Mouse (Mus musculus) embryo, embryonic 11.5 days (tissue): ENCODE measurements around the gene Irak3.
"Not testable (repeated sequence)": the region's sequence is repeated elsewhere in the genome, so short reads cannot be mapped to it uniquely, and the experiment has no call there.

Source experiments
- DNase-seq: peaks from one replicate; pipeline ENCODE4 v3.0.0-alpha.2; 2012; ENCODE audit warnings: low read depth, low spot score

Irak3 gene

DNA sequence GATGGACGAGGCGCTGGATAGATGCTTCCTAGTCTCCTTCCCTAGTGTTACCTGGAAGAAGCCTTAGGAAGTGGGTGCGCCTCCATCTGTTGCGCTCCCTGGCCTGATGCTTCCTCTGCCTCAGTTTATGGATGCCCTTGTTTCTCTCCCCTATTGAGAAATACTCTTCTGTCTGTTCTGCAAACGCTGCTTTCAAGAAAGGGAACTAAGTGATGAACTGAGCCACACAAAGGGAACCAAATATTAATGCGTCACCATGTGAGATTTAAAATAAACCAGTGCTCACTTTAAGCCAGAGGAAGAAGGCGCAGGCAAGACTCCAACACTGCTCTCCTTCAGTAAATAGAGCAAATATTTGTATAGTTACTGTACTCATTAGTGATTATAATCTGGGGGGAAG is 38.4 kb downstream of the Irak3 start:
- DNase-seq, result no peak

DNA sequence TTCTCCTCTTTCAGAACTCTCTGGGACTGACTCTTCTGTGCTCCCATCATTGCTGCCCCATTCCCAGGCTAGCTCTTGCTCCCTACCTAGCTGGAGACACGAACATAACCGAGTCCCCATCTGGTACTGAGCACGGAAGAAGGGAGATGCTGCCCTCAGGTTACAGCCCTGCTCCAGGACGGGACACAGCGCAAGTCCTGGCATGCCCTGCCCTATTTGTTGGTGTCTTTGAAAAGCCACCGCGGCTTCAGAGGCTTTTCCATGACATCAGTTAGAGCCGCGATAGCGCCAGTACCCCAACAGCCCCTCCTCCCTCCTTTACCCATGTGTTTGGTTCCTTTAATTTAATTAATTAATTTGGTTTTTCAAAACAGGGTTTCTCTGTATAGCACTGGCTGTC is 39.1 kb downstream of the Irak3 start:
- DNase-seq, result no peak

DNA sequence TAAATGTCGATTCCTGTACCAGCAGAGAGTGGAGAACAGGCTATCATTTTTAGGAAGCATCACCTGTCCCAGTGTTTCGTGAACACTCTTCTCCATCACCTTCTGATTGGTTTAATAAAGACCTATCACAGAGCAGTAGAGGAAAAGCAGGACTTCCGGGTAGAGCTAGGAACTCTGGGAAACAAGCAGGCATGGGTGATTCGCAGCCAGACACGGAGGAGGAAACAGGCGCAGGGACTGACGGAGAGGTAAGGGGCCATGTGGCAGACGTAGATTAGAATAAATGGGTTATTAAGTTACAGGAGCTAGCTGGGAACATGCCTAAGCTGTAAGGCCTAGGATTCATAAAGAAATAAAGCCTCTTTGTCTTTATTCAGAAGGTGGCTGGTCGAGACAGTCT is 41.4 kb downstream of the Irak3 start:
- DNase-seq, result no peak

DNA sequence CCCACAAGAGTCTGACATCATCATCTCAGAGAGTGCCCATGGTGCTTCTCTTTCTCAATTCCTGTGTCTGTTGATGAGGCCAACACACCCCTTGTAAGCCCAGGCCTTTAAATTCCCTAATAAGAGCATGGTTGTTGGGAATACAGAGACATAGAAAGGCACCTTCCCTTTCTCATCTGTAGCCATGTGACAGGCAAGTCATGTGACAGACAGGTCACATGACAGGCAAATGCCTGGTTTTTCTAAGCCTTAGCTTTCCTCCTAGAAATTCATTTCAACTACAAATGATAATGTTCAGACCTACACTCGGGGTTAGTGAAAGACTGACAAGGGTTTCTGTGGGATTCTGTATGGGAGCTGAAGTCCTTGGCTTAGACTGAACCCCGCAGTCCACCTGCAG is 48.0 kb downstream of the Irak3 start:
- DNase-seq, result no peak

DNA sequence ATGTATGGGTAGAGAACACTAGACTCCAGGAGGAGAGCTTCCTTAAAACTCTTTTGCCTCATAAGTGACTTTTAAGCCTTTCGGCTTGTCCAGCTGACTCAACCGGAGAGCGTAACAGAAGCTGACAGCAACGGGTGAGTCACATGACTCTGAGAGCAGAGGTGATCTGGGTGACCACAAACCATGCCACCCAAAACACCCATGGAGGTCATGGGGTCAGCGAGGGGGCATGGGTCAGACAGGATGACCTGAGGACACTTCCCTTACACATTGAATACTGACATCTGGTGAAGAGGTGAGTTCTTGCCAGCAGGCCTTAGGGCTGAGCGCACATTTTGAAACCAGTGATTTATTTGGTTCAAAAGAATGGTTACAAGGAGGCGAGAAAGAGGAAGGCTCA is 50.3 kb downstream of the Irak3 start:
- no peak for DNase-seq

DNA sequence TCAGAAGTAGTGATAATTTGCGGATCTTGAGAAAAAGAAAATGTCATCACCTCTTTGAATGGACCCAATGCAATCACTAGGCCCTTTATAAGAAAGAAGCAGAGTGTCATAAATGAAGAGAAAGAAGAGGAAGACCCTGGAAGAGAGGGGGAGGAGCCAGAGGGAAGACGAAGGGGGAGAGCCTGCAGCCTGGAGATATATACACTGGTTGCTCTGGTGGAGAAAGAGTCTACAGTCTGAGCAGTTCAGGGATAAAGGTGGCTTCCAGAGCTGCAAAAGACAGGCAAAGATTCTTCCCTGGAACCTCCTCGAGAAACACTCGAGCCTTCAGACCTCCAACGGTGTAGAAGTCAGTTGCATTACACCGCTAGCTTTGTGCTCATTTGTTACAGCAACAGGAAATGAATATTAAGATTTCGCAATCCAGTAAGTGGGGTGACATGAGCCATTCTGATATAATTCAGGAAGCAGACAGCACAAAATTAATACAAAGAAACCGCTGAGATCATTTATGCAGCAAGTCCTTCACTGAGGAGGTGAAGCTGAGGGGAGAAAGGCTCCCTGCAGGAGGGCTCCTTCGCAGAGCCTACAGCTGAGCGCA is 60.9 kb downstream of the Irak3 start:
- DNase-seq, result no peak

DNA sequence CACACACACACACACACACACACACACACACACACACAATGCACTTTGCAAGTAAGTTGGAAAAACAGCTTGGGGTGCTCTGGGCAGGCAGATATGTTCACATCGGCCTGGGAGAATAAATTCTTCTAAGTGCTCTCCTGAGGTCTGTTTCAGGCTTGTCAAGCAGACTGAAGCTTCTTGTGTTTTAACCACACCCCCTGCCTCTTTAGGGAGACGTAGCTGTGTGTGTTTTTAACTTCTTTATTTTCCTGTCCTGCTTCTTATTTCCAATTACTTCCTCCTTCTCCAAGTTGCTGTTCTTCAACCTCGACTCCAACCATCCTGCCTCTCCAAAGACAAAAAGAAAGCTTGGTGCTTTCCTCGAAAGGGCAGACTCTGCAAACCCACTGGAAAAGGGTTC is 61.7 kb downstream of the Irak3 start:
- DNase-seq, result no peak

DNA sequence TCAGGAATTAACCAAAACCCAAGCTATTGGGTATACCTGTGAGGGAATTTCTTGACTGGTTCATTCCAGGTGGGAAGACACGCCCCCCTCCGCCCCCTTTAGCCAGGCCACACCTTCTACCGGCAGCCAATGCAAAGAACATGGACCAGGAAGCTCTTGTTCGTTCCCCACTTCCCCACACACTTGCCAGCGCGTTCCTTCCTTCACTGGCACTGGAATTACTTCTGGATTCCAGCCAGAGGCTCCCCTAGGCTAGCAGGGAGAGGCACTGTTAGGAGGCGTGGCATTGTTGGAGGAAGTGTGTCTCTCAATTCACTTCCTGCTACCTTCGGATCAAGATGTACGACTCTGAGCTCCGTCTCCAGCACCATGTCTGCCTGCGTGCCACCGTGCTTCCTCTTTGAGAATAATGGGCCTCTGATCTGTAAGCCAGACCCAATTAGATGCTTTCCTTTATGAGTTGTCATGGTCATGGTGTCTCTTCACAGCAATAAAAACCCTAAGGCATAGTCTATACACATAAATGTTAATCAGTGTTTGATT is 65.8 kb downstream of the Irak3 start:
- DNase-seq, result no peak

DNA sequence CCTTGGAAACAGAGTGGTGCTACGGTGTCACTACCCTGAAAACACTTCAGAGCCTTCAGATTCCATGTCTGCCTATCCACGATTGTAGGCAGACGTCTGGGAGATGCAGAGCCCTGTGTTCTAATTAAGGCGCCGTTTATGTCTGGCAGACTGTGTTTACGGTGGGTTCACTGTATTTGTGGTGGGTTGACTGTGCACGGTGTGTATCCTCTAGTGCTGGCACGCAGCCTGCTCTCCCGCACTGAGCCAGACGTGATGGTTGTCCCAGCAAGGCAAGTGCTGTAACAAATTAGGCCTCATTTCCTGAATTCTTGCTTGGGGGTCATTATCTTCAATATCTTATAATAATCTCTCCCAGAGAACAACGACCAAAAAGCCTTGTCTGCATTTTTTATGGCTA is 68.2 kb downstream of the Irak3 start:
- no peak for DNase-seq

DNA sequence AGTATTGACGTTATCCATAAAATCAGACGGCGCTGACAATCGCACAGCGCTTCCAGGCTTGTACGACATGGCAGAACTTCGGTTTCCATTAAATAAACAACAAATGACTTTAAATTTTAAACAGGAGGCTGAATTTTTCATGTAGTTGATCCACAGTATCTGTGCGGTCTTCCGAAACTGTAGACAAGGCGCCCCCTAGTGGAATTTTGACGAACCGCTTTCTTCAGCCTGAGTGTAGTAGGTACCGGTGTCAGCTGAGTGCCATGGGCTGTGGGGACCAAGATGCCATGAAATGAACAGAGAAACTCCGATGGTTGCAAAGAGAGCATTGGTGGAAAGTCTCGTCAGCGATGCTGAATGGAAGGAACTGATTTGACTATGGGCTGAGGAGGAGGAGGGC is 71.3 kb downstream of the Irak3 start:
- DNase-seq, result no peak

DNA sequence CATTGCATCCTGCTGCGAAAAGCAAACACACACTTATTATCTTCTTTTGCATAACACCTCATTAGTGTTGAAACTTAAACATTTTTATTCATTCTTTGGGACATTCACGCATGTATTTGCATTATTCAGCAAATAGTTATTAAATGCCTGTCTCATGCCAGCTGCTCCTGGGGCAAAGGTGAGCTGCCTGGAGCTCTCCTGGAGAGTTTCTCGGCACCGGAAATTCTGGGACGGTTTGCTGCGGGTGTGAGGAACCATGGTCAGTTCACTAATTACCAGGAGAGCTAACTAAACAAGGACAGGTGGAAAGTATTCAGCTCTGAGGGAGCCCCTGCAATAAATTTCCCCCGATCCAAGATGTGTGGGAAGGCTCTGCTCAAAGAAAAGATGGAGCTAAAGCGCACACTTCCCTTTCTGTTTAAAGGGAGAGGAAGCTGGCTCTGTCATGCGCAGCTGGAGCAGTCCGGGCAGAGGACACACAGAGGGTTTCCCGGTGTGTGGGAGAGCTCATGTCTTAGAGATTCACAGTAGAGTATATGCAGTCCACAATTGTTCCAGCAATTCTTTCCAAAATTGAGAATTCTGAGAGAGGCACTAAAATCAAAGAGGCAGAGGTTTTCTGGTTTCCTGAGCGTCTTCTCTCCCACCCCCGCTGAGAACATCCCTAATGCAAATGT is 73.2 kb downstream of the Irak3 start:
- no peak for DNase-seq

DNA sequence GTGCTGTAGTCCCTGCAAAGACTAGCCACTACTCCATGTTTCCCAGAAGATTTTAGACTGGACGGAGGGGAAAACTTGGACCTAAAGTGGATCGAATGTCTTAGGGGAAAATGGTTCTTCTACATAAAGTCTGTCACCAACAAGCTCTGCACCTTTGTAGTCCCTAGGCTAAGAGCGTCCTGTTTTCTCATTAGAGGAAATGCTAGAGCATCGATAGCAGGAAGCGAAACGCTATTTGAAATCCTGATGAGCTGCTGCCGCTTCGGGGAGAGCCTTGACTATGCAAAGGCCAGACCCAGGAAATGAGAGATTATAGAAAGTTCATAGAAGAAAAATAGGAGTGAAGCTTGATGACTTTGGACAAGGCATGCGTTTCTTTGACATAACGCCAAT is 76.5 kb downstream of the Irak3 start:
- DNase-seq, result no peak

DNA sequence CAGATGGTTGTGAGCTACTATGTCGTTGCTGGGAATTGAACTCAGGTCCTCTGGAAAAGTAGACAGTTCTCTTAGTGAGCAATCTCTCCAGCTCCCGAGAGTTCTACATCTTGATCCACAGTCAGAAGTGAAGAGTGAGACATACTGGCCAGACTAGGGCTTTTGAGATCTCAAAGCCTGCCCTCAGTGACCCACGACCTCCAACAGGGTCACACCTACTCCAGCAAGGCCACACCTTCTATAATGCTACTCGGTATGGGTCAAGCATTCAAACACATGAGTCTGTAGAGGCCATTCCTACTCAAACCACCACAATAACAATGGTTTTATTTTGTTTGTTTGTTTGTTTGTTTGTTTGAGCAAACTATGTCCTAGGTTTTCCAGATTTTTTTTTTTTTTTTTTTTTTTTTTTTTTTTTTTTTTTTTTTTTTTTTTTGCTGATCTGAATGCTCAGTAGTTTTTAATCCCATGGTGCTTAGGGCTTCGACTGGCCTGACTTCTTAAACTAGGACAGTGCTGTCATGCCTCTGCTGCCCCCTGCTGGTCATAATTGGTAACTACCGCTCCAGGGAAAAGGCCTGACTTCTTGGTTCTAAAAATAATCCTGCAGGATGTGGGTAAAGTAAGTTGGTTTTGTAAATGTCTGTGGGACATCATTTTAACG is 77.0 kb downstream of the Irak3 start:
- peak; percentile 70 for DNase-seq

DNA sequence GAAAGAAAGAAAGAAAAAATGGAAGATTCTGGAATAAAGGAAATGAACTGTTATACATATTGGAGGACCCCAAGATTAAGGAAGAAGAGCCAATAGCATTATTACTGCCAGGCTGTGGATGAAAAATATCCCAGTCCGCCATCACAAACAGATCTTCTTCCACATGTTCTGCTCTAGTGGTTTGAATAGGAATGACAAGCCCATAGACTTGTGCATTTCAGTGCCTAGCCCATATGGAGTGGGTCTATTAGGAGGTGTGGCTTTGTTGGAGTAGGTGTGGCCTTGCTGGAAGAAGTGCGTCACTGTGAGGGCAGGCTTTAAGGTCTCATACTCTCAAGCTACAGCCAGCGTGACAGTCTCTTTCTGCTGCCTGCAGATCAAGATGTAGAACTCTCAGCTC is 78.2 kb downstream of the Irak3 start:
- no peak for DNase-seq

DNA sequence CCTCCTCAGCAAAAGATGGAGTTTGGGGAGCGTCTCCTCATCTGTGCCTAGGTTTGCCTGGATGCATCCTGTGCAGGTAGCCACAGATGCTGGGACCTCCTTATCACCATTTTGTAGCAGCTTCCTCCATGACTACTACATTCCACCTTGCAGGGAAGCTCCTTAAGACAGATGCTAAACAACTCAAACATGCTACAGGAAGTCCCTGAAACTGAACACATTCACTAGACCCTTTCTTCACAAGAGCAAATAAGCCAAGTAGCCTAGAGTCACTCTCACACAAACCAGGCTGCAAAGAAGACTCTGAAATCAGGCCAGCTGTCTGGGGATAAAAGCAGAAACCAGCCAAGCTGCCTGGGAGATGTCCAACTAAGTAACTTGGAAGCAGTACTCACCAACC is 86.7 kb downstream of the Irak3 start:
- no peak for DNase-seq

DNA sequence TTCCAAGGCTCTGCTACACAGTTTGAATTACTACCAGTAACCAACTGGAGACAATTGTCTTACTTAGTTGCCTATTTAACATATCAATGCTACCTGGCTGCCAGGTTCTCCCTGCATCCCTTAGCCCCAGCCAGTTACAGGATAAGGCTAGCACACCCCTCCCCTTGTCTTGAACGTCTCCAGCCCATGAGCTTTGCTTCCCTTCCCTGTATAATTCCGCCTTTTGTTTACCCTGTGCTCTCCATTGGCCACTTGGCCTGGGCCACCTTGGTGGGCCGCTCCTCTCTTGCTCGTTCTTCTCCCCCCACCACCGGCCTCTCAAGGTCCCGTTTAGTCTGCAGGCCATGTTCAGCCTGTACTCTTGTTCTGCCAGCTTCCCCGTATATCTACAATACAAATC is 87.4 kb downstream of the Irak3 start:
- no peak for DNase-seq

DNA sequence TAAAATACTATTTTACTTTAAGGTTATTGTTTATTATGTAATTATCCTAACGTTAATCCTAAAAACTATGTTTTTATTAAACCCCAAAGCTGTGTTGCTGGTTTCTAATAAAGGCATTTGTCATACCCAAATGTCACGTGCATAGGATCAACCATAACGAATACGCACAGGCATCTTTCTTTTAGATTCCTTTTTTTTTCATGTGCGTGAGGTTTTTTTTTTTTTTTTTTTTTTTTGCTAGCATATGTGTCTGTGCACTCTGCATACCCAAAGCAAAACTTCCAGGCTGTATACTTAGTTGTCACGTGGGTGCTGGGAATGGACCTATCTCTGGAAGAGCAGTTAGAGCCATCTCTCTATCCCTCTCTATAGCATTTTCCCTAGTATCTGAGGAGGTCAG is 88.0 kb downstream of the Irak3 start:
- no peak for DNase-seq

DNA sequence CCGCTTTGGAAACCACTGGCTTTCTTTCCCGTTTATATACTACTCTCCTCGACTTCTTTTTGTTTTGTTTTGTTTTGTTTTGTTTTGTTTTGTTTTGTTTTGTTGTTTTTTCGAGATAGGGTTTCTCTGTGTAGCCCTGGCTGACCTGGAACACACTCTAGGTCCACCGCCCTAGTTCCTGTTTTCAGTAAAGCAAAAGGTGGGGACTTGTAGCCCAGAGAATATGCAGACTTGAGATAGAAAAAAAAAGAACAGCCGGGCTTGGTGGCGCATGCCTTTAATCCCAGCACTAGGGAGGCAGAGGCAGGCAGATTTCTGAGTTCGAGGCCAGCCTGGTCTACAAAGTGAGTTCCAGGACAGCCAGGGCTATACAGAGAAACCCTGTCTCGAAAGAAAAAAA is 88.4 kb downstream of the Irak3 start:
- not testable (repeated sequence) for DNase-seq

DNA sequence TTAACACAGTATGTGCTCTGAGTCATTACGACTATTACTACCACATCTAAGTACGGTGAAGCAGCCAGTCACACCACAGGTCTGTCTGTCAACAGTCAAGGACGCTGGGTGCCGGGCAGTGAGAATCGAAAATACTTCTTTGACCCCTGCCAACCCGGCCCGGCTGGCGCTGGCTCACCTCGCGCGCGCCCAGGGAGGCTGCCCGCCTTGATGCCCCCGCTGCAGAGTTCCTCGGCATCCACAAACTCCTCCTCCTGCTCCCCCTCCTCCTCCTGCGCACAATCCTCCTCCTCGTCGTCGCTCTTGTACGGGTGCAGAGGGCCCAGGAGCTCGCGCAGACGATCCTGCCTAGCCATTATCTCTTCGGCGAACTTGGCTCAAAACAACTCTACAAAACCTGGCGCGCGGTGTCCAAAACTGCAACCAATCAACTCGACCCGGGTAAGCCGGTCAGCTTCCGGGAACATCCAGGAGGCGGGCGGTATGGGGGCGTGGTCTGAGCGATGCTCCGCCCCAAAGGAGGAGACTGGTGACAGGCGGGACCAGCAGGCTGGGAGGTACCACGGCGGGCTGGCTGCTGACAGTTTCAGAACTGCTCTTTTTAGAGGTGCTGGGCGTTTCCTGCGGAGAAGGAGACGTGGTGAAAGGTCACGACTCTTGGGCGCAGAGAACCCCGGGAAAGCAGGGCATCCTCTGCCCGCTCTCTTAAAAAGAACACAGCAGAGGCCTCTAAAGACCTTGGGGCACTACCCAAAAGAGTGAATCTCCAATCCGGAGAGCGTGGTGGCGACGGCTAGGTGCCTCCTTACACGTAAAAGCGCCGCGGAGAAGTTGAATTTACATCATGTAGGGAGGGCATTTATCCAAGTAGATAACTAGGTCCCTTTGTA is 89.2 kb downstream of the Irak3 start, which contains the start of gene Helb:
TSS of gene Helb (minus strand) at position 481 of the 890 bp plus-strand sequence.
- DNase-seq, result peak; percentile 91

DNA sequence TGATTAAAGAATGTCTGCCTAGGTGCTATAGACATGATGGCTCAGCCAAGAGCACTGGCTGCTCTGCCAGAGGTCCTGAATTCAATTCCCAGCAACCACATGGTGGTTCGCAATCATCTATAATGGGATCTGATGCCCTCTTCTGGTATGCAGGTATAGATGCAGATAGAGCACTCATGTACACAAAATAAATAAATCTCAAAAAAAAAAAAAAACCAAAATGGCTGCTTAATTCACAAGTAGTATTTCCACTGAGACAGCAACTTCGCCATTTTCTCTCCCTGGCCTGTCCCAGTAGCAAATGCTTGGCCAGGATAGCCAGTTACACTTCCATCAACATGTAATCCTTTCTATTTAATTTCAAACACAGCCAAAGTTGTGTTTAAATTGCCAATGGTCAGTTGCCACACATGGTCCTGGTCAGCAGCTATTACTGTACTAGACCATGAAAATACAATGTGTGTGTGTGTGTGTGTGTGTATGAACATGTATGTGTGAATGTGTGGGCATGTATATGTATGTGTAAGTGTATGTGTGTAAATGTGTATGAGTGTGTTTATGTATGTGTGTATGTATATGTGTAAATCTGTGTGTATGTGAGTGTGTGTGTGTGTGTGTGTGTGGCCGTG is 90.1 kb downstream of the Irak3 start:
- DNase-seq, result no peak

DNA sequence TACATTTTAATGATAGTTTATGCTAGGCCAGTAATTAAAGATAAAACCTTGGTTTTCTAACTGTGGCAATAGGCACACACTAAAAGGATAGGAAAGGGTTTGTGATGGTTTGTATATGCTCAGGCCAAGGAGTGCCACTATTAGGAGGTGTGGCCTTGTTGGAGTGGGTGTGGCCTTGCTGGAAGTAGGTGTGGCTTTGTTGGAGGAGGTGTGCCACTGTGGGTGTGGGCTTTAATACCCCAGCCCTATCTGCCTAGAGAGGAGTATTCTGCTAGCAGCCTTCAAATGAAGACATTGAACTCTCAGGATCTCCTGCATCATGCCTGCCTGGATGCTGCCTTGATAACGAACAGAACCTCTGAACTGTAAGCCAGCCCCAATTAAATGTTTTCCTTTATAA is 101.1 kb downstream of the Irak3 start:
- no peak for DNase-seq
